Mouse (Mus musculus) small intestine, adult 10 weeks (tissue): ENCODE results near the gene Auh. TPM values are rescaled to one million over a fixed set of nuclear protein-coding genes. Genes with fewer than 3 reads are reported as not detected.

Experiments
- polyA plus RNA-seq: library from polyadenylated mRNA; stranded (reverse); fragments of 350-450 nt; fragmentation: Illumina TruSeq; extraction: RNeasy Lipid Tissue Mini Kit (QIAGEN cat#74804); gene quantifications from one replicate; pipeline ENCODE4 v1.2.3, GENCODE M21; 2014; ENCODE audit warnings: low replicate concordance

Auh gene
- polyA plus RNA-seq: 18.7 TPM

GRCm38 (mm10) chr13:52929209-52930171, at the start of gene Auh:
Gene Auh (minus strand): TSS chr13:52929681.

Other genes with a start within 250 kb of the Auh start
- gene Nfil3, start 51.4 kb upstream of the Auh start, polyA plus RNA-seq: 3.0 TPM